Mouse (Mus musculus) heart, embryonic 12.5 days (tissue): ENCODE measurements at regions not wholly inside any gene's neighbourhood (a gene's known extent, or its start where the extent isn't known, plus 50 kb on each side); places are given as distances from the start of the nearest gene placed in this dataset.

Experiments
- ATAC-seq: fragments of 200-750 bp; cut with Nextera tagmentation; 2 replicates; pipeline ENCODE4 v1.8.0; 2017; ENCODE audit warnings: moderate TSS enrichment, moderate library complexity; ENCODE audit not compliant: insufficient number of reproducible peaks, low FRiP score
- H3K27ac ChIP-seq: fragments of 300-500 bp; sonication (generic); 2 replicates; pipeline ENCODE4 v1.5.1; 2016; ENCODE audit warnings: mild to moderate bottlenecking, moderate library complexity; ENCODE audit not compliant: poor library complexity, severe bottlenecking
- H3K27me3 ChIP-seq: fragments of 300-500 bp; sonication (generic); replicated peaks from 2 replicates; pipeline ENCODE4 v1.6.1; 2016; ENCODE audit warnings: mild to moderate bottlenecking, moderate library complexity
- H3K36me3 ChIP-seq: fragments of 300-500 bp; sonication (generic); 2 replicates; pipeline ENCODE4 v1.6.1; 2016; ENCODE audit warnings: mild to moderate bottlenecking, moderate library complexity
- H3K4me1 ChIP-seq: fragments of 300-500 bp; sonication (generic); replicated peaks from 2 replicates; pipeline ENCODE4 v1.6.1; 2016; ENCODE audit warnings: mild to moderate bottlenecking
- H3K4me2 ChIP-seq: fragments of 300-500 bp; sonication (generic); 2 replicates; pipeline ENCODE4 v1.6.1; 2016; ENCODE audit warnings: mild to moderate bottlenecking, moderate library complexity
- H3K4me3 ChIP-seq: fragments of 300-500 bp; sonication (generic); 2 replicates; pipeline ENCODE4 v1.5.1; 2016; ENCODE audit warnings: mild to moderate bottlenecking
- H3K9ac ChIP-seq: fragments of 300-500 bp; sonication (generic); 2 replicates; pipeline ENCODE4 v1.6.1; 2016; ENCODE audit warnings: mild to moderate bottlenecking, moderate library complexity
- H3K9me3 ChIP-seq: fragments of 300-500 bp; sonication (generic); replicated peaks from 2 replicates; pipeline ENCODE4 v1.6.1; 2016; ENCODE audit warnings: mild to moderate bottlenecking, moderate library complexity
- WGBS: fragments of 180-500 bp; shearing (Covaris S2); methylation state at CpG from one replicate; pipeline ENCODE4 v1.1.7; 2016; 5-methylcytosine and 5-hydroxymethylcytosine counted together

- Histone ChIP-seq H3K27me3 (no peaks in the 10 kb centered on the region), H3K4me2 (no peak overlapping the region), H3K4me1 (no peaks in the 10 kb centered on the region), H3K9me3 (no peaks in the 10 kb centered on the region), H3K4me3 (no peak overlapping the region), H3K27ac (no peak overlapping the region), H3K9ac (no peak overlapping the region), H3K36me3 (no peaks in the 10 kb centered on the region)
- WGBS, result 71% methylated on average over 1 of the region's 1 CpGs
- no peak for ATAC-seq
Measured at GRCm38 (mm10) chr9:74342176-74342575, 232.0 kb downstream of the Wdr72 start.

GRCm38 (mm10) chr9:74345027-74345426 is 234.9 kb downstream of the Wdr72 start:
- Histone ChIP-seq H3K27me3 (no peaks in the 10 kb centered on the region), H3K4me2 (no peak overlapping the region), H3K4me3 (no peak overlapping the region), H3K4me1 (no peaks in the 10 kb centered on the region), H3K9me3 (no peaks in the 10 kb centered on the region), H3K9ac (no peak overlapping the region), H3K36me3 (no peaks in the 10 kb centered on the region), H3K27ac (no peak overlapping the region)
- ATAC-seq, result no peak
- WGBS, result 76% methylated on average over 7 of the region's 7 CpGs

- no peaks in the 10 kb centered on the region for H3K9me3 ChIP-seq
- no peak for ATAC-seq
- no peaks in the 10 kb centered on the region for H3K27me3 ChIP-seq
- H3K36me3 ChIP-seq, result no peaks in the 10 kb centered on the region
- H3K9ac ChIP-seq, result no peak overlapping the region
- H3K4me3 ChIP-seq, result no peak overlapping the region
- H3K27ac ChIP-seq, result no peak overlapping the region
- H3K4me2 ChIP-seq, result no peak overlapping the region
- no peaks in the 10 kb centered on the region for H3K4me1 ChIP-seq
- WGBS, result 33% methylated on average over 2 of the region's 2 CpGs
Measured at GRCm38 (mm10) chr9:74348776-74349175, 238.6 kb downstream of the Wdr72 start.

GRCm38 (mm10) chr9:74365930-74366438 is 255.8 kb downstream of the Wdr72 start:
- H3K4me1 ChIP-seq, result no peaks in the 10 kb centered on the region
- no peak overlapping the region for H3K4me2 ChIP-seq
- H3K27ac ChIP-seq, result no peak overlapping the region
- 42% methylated on average over 3 of the region's 3 CpGs for WGBS
- no peaks in the 10 kb centered on the region for H3K9me3 ChIP-seq
- H3K4me3 ChIP-seq, result no peak overlapping the region
- no peak overlapping the region for H3K9ac ChIP-seq
- H3K27me3 ChIP-seq, result no peaks in the 10 kb centered on the region
- H3K36me3 ChIP-seq, result no peaks in the 10 kb centered on the region
- no peak for ATAC-seq

- Histone ChIP-seq H3K36me3 (no peaks in the 10 kb centered on the region), H3K27ac (no peak overlapping the region), H3K4me1 (no peaks in the 10 kb centered on the region), H3K4me2 (no peak overlapping the region), H3K9ac (no peak overlapping the region), H3K9me3 (no peaks in the 10 kb centered on the region), H3K4me3 (no peak overlapping the region), H3K27me3 (no peaks in the 10 kb centered on the region)
- no peak for ATAC-seq
Measured at GRCm38 (mm10) chr9:74376191-74376590, 266.0 kb downstream of the Wdr72 start.

GRCm38 (mm10) chr9:74377204-74377603 is 267.0 kb downstream of the Wdr72 start:
- ATAC-seq, result no peak
- Histone ChIP-seq H3K4me2 (no peak overlapping the region), H3K27ac (no peak overlapping the region), H3K27me3 (no peaks in the 10 kb centered on the region), H3K9ac (no peak overlapping the region), H3K4me1 (no peaks in the 10 kb centered on the region), H3K36me3 (no peaks in the 10 kb centered on the region), H3K4me3 (no peak overlapping the region), H3K9me3 (no peaks in the 10 kb centered on the region)

- Histone ChIP-seq H3K36me3 (no peaks in the 10 kb centered on the region), H3K9me3 (no peaks in the 10 kb centered on the region), H3K4me1 (no peaks in the 10 kb centered on the region), H3K4me2 (no peak overlapping the region), H3K27ac (no peak overlapping the region), H3K9ac (no peak overlapping the region), H3K4me3 (no peak overlapping the region), H3K27me3 (no peaks in the 10 kb centered on the region)
- WGBS, result 75% methylated on average over 8 of the region's 8 CpGs
- ATAC-seq, result no peak
Measured at GRCm38 (mm10) chr9:74384206-74384896, 274.2 kb downstream of the Wdr72 start.

- no peaks in the 10 kb centered on the region for H3K9me3 ChIP-seq
- ATAC-seq, result no peak
- H3K9ac ChIP-seq, result no peak overlapping the region
- 81% methylated on average over 2 of the region's 2 CpGs for WGBS
- H3K27ac ChIP-seq, result no peak overlapping the region
- H3K4me2 ChIP-seq, result no peak overlapping the region
- H3K36me3 ChIP-seq, result no peaks in the 10 kb centered on the region
- H3K4me1 ChIP-seq, result no peaks in the 10 kb centered on the region
- no peak overlapping the region for H3K4me3 ChIP-seq
- no peaks in the 10 kb centered on the region for H3K27me3 ChIP-seq
Measured at GRCm38 (mm10) chr9:74425594-74425993, 315.4 kb downstream of the Wdr72 start.

GRCm38 (mm10) chr9:74449981-74450380 is 339.8 kb downstream of the Wdr72 start:
- no peaks in the 10 kb centered on the region for H3K36me3 ChIP-seq
- H3K4me1 ChIP-seq, result no peaks in the 10 kb centered on the region
- H3K4me3 ChIP-seq, result no peak overlapping the region
- no peaks in the 10 kb centered on the region for H3K27me3 ChIP-seq
- WGBS, result 85% methylated on average over 5 of the region's 5 CpGs
- no peak overlapping the region for H3K9ac ChIP-seq
- no peak overlapping the region for H3K4me2 ChIP-seq
- H3K27ac ChIP-seq, result no peak overlapping the region
- no peak for ATAC-seq
- no peaks in the 10 kb centered on the region; the same call in 1 of the 2 replicates for H3K9me3 ChIP-seq

GRCm38 (mm10) chr9:74461084-74461483 is 350.9 kb downstream of the Wdr72 start:
- 50% methylated on average over 2 of the region's 2 CpGs for WGBS
- no peak for ATAC-seq
- no peak overlapping the region for H3K4me3 ChIP-seq

GRCm38 (mm10) chr9:74476830-74477229 is 366.7 kb downstream of the Wdr72 start:
- no peaks in the 10 kb centered on the region for H3K36me3 ChIP-seq
- ATAC-seq, result no peak
- H3K27me3 ChIP-seq, result no peaks in the 10 kb centered on the region
- H3K27ac ChIP-seq, result no peak overlapping the region
- peaks cover 5% of the 10 kb centered on the region; the same call in 1 of the 2 replicates for H3K4me1 ChIP-seq
- H3K4me3 ChIP-seq, result no peak overlapping the region
- H3K9me3 ChIP-seq, result no peaks in the 10 kb centered on the region
- no peak overlapping the region for H3K4me2 ChIP-seq
- WGBS, result 39% methylated on average over 2 of the region's 2 CpGs
- H3K9ac ChIP-seq, result no peak overlapping the region

More at GRCm38 (mm10) chr9:74461084-74461483, 350.9 kb downstream of the Wdr72 start:
- Histone ChIP-seq H3K9me3 (no peaks in the 10 kb centered on the region), H3K27me3 (no peaks in the 10 kb centered on the region), H3K4me2 (no peak overlapping the region), H3K36me3 (no peaks in the 10 kb centered on the region), H3K9ac (no peak overlapping the region), H3K27ac (no peak overlapping the region), H3K4me1 (no peaks in the 10 kb centered on the region)

- H3K4me1 ChIP-seq, result peaks cover 5% of the 10 kb centered on the region; the same call in 1 of the 2 replicates
- H3K36me3 ChIP-seq, result no peaks in the 10 kb centered on the region
- H3K4me3 ChIP-seq, result no peak overlapping the region
- H3K9ac ChIP-seq, result no peak overlapping the region
- no peaks in the 10 kb centered on the region for H3K9me3 ChIP-seq
- no peaks in the 10 kb centered on the region for H3K27me3 ChIP-seq
- no peak overlapping the region for H3K27ac ChIP-seq
- no peak overlapping the region for H3K4me2 ChIP-seq
- WGBS, result 72% methylated on average over 8 of the region's 8 CpGs
- no peak for ATAC-seq
Measured at GRCm38 (mm10) chr9:74479273-74479672, 369.1 kb downstream of the Wdr72 start.
